Mouse (Mus musculus) frontal cortex, adult (tissue): ENCODE data around the gene Dad1.

Experiments
- ATAC-seq: cut with Nextera tagmentation; 2 replicates; pipeline ENCODE4 v1.9.2; 2017; ENCODE audit warnings: mild to moderate bottlenecking, moderate library complexity, mixed read lengths; ENCODE audit not compliant: low TSS enrichment

Dad1 gene

DNA sequence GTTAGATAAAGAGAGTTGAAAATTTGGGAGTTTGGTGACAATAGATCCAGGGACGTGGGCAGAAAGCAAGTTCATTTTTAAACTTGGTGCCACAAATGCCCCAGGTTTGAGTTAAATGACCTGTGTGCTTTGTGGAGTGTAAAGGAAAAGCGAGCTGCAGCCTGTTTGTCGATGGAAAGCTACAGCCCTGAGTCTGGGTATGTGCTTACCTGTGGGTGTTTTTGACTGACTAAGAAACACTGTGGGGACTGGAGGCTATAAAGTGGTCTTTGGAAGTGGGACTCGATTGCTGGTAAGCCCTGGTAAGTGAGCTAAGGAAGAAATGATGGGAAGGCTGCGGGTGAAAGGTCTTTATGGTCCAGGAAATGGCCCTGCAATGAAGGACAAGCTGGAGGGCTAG is 47.6 kb downstream of the Dad1 start:
- no peak for ATAC-seq

DNA sequence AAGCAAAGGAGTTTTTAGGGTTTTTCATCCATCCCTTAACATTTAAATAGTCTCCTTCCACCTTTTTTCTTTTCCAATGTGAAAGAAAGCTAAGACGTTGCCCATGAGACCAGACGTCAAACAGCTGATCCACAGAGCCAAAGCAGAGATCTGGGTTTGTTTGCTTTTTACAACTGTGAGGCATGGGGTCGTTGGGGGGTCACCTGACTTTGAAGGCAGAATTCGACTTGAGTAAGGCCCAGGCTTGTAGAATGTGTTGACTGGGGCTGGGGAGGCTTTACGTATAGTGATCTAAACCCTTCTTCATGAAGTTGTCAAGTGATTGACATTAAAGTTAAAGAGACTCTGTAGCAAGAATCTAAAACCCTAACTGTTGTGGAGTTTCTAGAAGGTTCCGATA is 48.0 kb downstream of the Dad1 start:
- no peak for ATAC-seq

DNA sequence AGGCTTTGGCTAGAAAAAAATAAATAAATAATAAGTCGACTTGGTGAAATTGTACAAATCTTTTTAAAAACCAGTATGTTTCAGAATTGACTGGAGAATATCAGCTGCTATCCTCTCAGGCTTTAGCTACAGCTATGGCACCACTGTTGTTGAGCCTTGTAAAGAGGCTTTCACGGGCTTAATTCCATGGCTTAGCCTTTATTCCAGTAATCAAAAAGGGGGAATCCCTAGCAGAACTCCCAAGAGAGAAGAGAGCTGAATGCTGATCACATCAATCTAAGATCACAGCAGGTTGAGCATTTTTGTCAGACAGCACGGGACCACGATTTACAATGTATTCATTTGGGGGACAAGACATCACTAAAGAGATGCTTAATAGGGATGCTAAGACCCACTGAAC is 49.1 kb downstream of the Dad1 start:
- no peak for ATAC-seq

DNA sequence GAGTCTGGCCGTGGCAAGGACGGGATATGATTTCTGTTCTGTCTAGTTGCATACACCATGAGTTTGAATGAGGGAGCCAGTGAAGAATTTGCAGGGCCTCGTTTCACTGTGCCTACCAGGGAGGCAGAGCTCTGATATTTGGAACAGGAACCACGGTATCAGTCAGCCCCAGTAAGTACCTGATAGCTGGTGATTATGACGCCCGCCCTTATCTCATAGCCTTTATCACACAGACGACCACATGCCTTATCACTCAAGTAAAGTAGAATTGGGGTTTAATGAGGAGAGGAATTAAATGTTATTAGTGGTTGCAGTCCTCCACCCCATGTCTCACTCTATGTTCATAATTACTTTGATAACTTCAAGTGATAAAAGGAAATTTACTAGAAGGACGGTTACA is 49.6 kb downstream of the Dad1 start:
- no peak for ATAC-seq

DNA sequence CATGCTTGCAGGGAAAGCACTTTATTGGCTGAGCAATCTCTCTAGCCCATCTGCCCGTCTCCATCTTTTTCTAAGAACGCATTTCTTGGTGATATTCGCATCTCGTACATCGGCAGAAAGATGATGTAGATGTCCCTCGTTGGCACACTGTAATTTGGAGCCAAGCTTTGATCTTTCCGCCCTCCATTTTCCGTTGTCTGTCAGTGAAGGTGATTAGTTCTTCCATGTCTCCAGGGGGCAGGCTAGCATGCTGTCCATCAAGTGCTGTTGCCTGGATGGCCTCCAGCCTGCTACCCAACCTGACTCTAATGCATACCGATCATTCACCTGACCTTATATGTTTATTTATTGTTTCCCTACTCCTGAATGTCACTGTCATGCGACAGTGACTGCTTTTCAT is 50.1 kb downstream of the Dad1 start:
- no peak for ATAC-seq

DNA sequence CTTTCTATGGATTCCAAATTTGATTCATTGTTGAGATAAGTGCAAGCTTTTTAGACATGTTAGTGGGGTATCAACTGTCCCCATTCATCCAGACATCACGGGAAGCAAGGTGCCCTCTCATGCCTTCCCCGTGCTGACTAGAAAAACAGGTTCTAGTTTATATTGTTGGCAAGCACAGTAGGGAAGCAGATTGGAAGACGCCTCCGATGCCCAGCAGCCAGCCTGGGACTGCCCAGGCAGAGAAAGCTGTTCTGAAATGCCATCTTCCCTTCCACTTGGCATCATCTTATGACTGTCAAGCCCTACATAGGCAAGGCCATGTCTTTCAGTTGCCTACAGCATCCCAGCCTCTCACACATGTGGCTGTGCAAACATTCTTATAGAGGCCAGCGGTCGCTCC is 50.7 kb downstream of the Dad1 start:
- ATAC-seq = peak; percentile 67

DNA sequence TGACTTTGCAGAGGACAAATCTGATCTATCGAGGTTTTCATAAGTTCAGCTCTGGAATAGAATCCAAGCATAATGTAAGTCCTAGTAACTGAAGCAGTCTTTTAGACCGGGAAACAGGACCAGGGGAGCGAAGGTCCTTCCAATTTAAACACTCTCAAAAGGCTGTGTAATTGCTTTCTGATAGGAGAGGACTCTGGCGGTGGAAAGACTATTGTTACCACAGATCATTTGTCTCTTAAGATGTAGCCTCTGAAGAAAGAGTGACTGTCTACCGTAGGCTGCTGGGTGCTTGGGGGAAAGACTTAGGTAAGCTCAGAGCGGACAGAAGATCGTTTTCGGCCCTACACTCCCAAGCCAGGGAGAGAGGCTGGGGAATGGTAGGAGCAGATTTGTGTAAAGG is 53.5 kb downstream of the Dad1 start:
- ATAC-seq = no peak

DNA sequence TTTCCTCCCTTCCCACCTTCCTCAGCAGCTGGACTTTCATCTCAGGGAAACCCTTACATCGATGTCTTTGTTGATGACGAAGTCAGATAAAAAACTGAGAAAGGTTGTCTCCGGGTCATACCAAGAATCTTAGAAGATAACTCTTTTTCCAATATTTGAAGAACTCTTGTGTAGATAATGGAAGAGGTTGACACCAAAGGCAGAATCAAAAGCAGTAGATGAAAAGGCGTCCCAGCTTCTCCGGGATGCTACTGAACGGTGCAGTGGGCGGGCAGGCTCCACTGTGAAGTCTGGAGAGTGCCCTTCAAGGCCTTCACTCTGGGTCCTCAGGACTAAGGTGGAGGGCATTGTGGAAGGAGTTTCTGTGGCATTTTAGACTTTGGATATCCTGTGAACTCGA is 54.2 kb downstream of the Dad1 start:
- no peak for ATAC-seq

DNA sequence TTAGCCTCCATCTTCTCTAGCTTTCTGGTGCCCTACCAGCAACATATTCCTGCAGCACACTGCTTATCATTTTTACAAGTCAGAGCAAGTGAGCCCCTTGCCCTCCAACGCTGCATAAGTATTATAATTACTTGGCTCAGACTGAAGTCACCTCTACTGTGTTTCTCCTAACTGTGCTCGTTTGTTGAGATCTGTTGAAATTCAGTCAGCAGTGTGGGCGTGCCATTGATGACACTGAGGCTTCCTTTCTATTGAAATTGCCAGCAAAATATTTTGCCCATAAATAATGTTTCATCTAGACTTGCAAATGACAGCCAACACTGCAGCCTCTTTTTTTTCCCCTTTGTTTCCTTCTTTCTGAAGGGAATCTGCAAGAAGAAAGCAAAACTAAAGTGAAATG is 56.2 kb downstream of the Dad1 start:
- ATAC-seq = no peak

DNA sequence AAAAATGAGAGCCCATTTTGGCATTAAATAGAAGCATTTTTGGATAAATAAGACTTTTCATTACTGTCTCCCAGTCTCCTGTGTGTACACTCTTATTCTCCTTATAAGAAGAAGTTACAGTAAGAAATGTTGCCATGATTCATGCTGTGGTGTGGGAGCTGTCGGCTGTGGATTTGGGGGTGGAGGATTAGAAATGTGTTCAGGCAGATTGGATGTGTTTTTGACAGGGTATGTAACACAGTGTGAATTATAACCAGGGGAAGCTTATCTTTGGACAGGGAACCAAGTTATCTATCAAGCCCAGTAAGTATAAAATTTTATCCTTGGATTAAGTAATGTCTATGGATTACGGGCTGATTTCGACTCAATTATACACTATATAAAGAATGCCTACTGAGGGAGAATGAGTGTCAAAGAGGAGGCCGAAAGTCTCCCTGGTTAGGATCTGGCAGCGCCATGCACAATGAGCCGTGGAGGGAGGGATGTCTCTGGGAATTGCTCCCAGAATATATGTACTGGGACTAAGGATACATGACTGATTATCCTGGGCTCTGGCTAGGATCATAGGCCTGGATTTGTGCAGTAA is 58.0 kb downstream of the Dad1 start:
- peak; percentile 91 for ATAC-seq

DNA sequence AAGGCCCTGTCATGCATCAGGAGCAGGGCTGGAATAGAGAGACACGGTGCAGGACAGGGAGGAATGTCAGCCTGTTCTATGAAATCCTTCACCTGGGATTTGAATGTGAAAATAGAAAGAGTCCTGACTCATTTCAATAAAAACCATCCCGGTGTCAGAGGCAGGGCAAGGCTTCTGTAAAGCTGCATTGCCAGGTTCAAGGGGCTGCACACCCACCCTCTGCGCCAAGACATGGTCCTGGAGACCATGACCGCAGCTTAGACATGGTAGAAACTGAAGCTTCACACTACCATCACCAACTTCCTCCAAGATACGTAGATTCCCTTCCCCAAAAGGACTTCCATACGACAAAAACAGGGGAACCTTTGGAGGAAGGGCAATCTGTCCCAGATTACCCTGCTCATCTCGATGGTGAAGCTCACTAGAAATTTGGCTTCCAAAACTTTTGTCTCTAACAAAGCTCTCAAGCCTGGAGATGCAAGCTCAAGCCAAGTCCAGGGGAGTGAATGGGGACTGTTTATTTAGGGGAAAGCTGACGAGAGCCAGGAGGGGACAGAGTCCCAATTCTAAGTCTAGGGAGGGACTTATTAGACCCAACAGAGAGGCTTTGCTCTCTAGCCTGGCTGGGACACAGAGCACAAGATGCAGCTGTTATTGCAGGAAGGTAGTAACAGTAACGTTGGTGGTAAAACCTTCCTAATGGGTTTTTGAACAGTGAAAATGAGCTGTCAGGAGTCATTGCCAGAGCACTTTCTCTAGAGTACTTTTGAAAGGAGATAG is 60.4 kb downstream of the Dad1 start:
- no peak for ATAC-seq

DNA sequence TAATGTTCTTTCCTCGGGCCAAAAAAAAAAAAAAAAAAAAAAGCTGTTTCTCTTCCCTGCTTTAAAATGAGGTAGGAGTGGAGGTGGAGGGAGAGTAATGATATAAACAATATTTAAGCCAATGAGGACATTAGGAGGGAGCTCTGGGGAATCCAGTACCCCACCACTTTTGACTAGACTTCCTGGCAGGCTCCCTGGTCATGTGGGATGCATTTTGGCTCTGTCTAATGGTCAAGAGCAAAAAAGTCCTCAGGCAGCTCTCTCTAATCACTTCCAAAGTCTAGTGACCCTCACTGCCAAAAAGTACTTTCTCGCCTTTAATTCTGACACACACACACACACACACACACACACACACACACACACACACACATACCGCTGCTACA is 61.4 kb downstream of the Dad1 start:
- no peak for ATAC-seq

DNA sequence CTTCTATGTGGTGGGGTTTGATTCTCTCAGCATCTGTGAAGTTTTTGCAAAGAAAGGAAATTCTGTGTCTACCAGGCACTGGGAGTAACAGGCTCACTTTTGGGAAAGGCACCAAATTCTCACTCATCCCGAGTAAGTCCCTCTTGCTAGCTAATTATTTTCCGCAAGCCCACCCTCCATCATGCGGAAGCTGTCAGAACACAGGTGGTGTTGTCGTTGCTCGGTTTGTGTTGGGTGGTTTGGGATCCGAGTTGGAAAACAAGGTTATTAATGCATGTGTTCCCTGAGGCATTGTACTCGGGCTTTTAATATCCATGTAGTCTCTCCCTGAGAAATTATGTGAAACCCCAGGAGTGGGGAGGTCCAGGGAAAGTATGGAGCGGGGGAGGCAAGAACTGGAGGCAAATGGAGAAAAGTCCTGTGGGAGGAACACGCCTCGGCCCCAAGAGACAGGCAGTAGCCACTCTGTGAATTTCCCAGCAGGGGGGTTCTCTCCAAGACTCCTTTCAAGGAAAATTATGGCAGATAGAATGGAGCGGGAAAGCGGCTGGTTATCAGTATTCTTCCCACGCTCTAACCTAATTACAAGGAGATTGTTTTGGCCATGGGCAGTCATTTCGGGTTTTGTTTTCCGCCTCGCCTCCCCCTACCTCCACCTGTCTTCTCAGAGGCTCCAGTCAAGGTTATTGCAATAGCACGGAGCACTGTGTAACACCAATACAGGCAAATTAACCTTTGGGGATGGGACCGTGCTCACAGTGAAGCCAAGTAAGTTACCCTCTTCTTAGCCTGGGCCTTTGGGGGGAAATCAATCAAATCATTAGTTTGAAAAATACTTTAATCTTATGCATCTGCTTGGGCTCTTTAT is 62.1 kb downstream of the Dad1 start:
- peak; percentile 45 for ATAC-seq

DNA sequence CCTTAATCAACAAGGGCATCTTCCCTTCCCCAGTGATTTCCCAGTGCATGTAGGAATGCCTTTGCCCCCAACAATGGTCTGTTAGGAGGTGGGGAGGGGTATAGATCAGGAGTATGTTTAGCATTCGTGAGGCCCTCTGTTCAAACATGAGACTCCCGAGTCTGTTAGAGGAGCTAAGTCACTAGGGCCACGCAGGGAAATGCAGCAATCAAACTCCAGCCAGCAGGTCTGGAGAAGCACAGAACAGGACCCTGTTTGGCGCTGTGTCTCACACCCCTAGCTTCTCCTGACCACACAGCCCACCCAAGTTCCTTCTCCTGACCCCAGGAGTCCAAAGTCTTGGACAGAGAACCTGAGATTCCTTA is 62.9 kb downstream of the Dad1 start:
- no peak for ATAC-seq

DNA sequence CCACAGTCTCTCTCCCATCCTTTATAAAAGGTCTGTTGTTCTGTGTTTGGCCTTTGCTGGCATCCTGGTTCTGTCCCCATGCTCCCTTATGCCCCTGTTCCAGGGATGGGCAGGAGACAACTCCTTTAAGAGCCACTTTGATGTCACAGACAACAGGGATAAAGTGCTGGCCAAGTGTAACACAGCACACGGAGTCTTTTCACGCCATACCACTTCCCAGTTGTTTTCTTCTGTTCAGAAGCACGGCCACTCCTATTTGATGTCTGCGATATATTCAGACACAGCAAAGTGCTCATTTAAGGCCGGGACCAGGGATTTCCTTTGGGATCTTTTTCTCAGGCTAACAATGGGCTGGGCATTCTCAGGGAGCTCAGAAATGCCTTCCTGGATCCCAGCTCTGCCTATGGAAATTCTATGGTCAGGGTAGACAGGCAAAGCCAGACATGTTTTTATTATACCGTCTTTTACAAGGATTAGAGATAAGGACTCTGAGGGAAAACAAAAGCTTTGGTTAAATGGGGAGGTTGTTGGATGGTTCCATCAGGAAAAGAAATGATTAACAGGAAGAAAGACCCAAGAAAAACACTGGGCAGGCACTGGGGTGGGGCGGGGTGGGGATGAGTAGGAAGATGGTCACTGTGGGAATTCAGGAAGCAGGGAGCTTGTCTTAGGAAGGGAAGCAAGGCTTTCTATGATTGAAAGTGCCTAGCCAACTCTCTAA is 63.4 kb downstream of the Dad1 start:
- ATAC-seq = no peak

DNA sequence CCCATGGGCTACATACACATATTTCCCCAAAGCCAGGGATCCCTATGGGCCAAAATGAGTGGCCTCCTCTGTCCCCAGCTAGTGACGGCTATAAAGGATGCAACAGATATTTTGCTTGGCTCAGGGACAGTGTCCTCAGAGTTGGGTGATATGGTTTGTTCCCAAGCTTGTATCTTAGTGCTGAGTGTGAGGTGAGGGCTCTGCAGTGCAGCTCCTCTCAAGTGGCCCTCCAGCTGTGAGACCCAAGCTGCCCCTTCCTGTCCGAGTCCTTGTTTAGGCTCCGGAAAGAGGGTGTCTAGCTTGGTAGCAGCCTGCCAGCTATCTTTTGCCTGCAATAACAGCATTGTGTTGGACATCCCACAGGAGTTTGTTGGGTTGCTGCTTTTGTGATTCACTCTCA is 64.6 kb downstream of the Dad1 start:
- ATAC-seq = no peak

DNA sequence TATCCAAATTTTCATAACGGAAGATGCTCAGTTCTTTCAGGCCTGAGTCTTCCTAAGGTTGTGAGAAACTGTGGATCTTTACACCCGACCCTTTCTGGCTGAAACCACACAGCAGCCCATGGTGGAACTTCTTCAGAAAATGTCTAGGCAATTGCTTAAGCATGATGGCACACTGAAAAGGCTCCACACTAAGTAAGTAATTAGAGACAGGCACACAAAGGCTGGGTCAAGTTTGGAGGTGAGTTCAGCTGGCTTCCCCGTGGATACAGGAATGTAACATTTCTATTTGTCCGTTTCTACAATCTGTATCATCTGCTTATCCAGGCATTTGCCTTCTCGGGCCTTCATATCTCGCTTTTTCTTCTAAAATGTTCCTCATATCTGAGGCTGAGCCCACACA is 66.7 kb downstream of the Dad1 start:
- no peak for ATAC-seq
